Mouse (Mus musculus) liver, embryonic 14.5 days (tissue): ENCODE data around the gene Gsdma3.

ENCODE experiments used
- CTCF ChIP-seq: IDR thresholded peaks from 2 replicates; pipeline ENCODE4 v1.5.1; 2016; ENCODE audit warnings: antibody characterized with exemption, low read depth, control low read depth
- EP300 ChIP-seq: IDR thresholded peaks from 2 replicates; pipeline ENCODE4 v1.6.1; 2016; ENCODE audit warnings: antibody characterized with exemption, low read depth

DNA sequence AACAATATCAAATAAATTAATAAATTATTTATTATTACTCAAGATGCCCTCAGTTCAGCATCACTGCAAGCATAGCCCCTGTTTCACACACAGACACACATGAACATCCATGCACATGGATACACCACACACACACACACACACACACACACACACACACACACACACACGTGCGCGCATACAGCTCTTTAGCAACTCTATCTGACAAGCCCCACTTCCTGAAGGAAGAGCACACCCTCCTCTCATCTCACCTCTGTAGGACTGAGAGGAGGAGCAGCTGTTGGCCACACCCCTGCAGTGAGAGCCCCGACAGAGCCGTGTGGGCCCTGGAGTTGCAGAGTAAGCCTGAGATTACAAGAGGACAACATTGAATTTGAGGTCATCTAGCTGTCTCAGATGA lies 13.9 kb downstream of the Gsdma3 start:
- TF ChIP-seq CTCF (no peak), EP300 (no peak)
